Mouse (Mus musculus) c-Kit-negative CD71-positive TER-119-positive erythroid progenitor cells, embryonic 14.5 days (primary cell): ENCODE measurements around the gene Lta.

Source experiments
- DNase-seq: peaks from one replicate; pipeline ENCODE4 v3.0.0-alpha.2; 2013; ENCODE audit warnings: low read depth, low spot score

Gene Lta

GRCm38 (mm10) chr17:35204494-35205379, at the start of gene Lta:
TSS of gene Lta (minus strand) at chr17:35205351.
- DNase-seq, result no peak

- DNase-seq, result no peak
Observed at GRCm38 (mm10) chr17:35254241-35255098, 49.3 kb upstream of the Lta start.

- DNase-seq, result no peak
Observed at GRCm38 (mm10) chr17:35253293-35254093, 48.3 kb upstream of the Lta start.

GRCm38 (mm10) chr17:35252619-35253292, 47.6 kb upstream of the Lta start:
- DNase-seq, result no peak

GRCm38 (mm10) chr17:35251981-35252380, 46.8 kb upstream of the Lta start:
- no peak for DNase-seq

GRCm38 (mm10) chr17:35251162-35251719, 46.1 kb upstream of the Lta start:
- no peak for DNase-seq

- no peak for DNase-seq
Observed at GRCm38 (mm10) chr17:35250348-35251120, 45.4 kb upstream of the Lta start.

- DNase-seq, result no peak
Observed at GRCm38 (mm10) chr17:35249451-35250197, 44.5 kb upstream of the Lta start.

- no peak for DNase-seq
Observed at GRCm38 (mm10) chr17:35248986-35249385, 43.8 kb upstream of the Lta start.

- DNase-seq, result no peak
Observed at GRCm38 (mm10) chr17:35247144-35247543, 42.0 kb upstream of the Lta start.

GRCm38 (mm10) chr17:35245731-35246623, 40.8 kb upstream of the Lta start:
- DNase-seq, result no peak

GRCm38 (mm10) chr17:35244999-35245398, 39.8 kb upstream of the Lta start:
- DNase-seq, result no peak

GRCm38 (mm10) chr17:35243086-35243485, 37.9 kb upstream of the Lta start:
- DNase-seq, result no peak

- DNase-seq, result peak; percentile 60
Observed at GRCm38 (mm10) chr17:35242015-35242941, 37.1 kb upstream of the Lta start.

GRCm38 (mm10) chr17:35241305-35242014, 36.3 kb upstream of the Lta start, which contains the start of gene Ddx39b:
TSS of gene Ddx39b (plus strand) at chr17:35241746.
- DNase-seq, result peak; percentile 88
